Mouse (Mus musculus): Measurements from ENCODE around the gene Pax7.

The Pax7 gene

GRCm38 (mm10) chr4:139830581-139831387 is 2.5 kb downstream of the Pax7 start:
- DNase-seq (ENCODE audit: low spot score) = no peak

GRCm38 (mm10) chr4:139830053-139830452 is 3.3 kb downstream of the Pax7 start:
- DNase-seq (ENCODE audit: low spot score) = no peak

- peak; percentile 20 for DNase-seq (ENCODE audit: low spot score)
These were observed 4.3 kb downstream of the Pax7 start for GRCm38 (mm10) chr4:139828871-139829590.

GRCm38 (mm10) chr4:139828283-139828678 is 5.0 kb downstream of the Pax7 start:
- no peak for DNase-seq (ENCODE audit: low spot score)

- no peak for DNase-seq (ENCODE audit: low spot score)
These were observed 5.6 kb downstream of the Pax7 start for GRCm38 (mm10) chr4:139827501-139828282.

GRCm38 (mm10) chr4:139826231-139826630 is 7.1 kb downstream of the Pax7 start:
- no peak for DNase-seq (ENCODE audit: low spot score)

- no peak for DNase-seq (ENCODE audit: low spot score)
These were observed 7.8 kb downstream of the Pax7 start for GRCm38 (mm10) chr4:139825326-139826112.

GRCm38 (mm10) chr4:139824572-139825325 is 8.6 kb downstream of the Pax7 start:
- no peak for DNase-seq (ENCODE audit: low spot score)

- DNase-seq (ENCODE audit: low spot score) = no peak
These were observed 9.4 kb downstream of the Pax7 start for GRCm38 (mm10) chr4:139823870-139824472.

GRCm38 (mm10) chr4:139823138-139823869 is 10.0 kb downstream of the Pax7 start:
- no peak for DNase-seq (ENCODE audit: low spot score)

GRCm38 (mm10) chr4:139822214-139823137 is 10.9 kb downstream of the Pax7 start:
- no peak for DNase-seq (ENCODE audit: low spot score)

GRCm38 (mm10) chr4:139821491-139822160 is 11.7 kb downstream of the Pax7 start:
- DNase-seq (ENCODE audit: low spot score) = no peak

- no peak for DNase-seq (ENCODE audit: low spot score)
These were observed 12.3 kb downstream of the Pax7 start for GRCm38 (mm10) chr4:139821071-139821470.

GRCm38 (mm10) chr4:139819411-139820030 is 13.8 kb downstream of the Pax7 start:
- DNase-seq (ENCODE audit: low spot score) = peak; percentile 48

- no peak for DNase-seq (ENCODE audit: low spot score)
These were observed 15.2 kb downstream of the Pax7 start for GRCm38 (mm10) chr4:139818163-139818562.

GRCm38 (mm10) chr4:139813371-139813960 is 19.9 kb downstream of the Pax7 start:
- peak; percentile 27 for DNase-seq (ENCODE audit: low spot score)

GRCm38 (mm10) chr4:139811901-139812300 is 21.4 kb downstream of the Pax7 start:
- no peak for DNase-seq (ENCODE audit: low spot score)
